9 mouse cellular contexts compared by ENCODE assay signal in genomic region chr16:44357571-44358268, GRCm38 (mm10). TPM values are rescaled to one million over a fixed set of nuclear protein-coding genes. Genes with fewer than 3 reads are reported as not detected.
DNase-seq lines count a peak whose midpoint lies in the region; ATAC-seq lines count a peak whose summit lies in the region.
"Had no signal": no experiment of that assay in that cellular context is flagged by ENCODE, and none has a peak within 500 bp of the region (broad histone marks: within the 10 kb centered on the region; RNA-seq: fewer than 3 reads in every experiment).

No protein-coding gene starts in this region.

- H3K9me3 ChIP-seq in kidney, embryonic 16.5 days (ENCODE audit: low read length), result no peaks in the 10 kb centered on the region
- H3K9me3 ChIP-seq in midbrain, embryonic 13.5 days, result no peaks in the 10 kb centered on the region
- no peaks in the 10 kb centered on the region for H3K9me3 ChIP-seq in forebrain, embryonic 16.5 days (ENCODE audit: control insufficient read depth, low read length)
- H3K9me3 ChIP-seq: neural tube, embryonic 12.5 days had no signal

- H3K27me3 ChIP-seq in kidney, embryonic 16.5 days (ENCODE audit: insufficient read depth, low read length), result no peaks in the 10 kb centered on the region
- no peaks in the 10 kb centered on the region for H3K27me3 ChIP-seq in midbrain, embryonic 13.5 days
- H3K27me3 ChIP-seq in forebrain, embryonic 16.5 days (replicated peaks; ENCODE audit: control insufficient read depth, insufficient read depth, low read length), result no peaks in the 10 kb centered on the region
- H3K27me3 ChIP-seq: neural tube, embryonic 12.5 days had no signal

- H3K27ac ChIP-seq in kidney, embryonic 16.5 days (ENCODE audit: low read length), result no peak overlapping the region
- H3K27ac ChIP-seq in midbrain, embryonic 13.5 days, result no peak overlapping the region
- no peak overlapping the region for H3K27ac ChIP-seq in forebrain, embryonic 16.5 days (ENCODE audit: low read length)
- H3K27ac ChIP-seq: neural tube, embryonic 12.5 days had no signal

- H3K4me2 ChIP-seq in kidney, embryonic 16.5 days (replicated peaks; ENCODE audit: low read depth, low read length), result no peak overlapping the region
- H3K4me2 ChIP-seq in midbrain, embryonic 13.5 days (replicated peaks), result no peak overlapping the region
- no peak overlapping the region for H3K4me2 ChIP-seq in forebrain, embryonic 16.5 days (ENCODE audit: low read length)
- H3K4me2 ChIP-seq: neural tube, embryonic 12.5 days had no signal

- no peak overlapping the region for H3K9ac ChIP-seq in kidney, embryonic 16.5 days (replicated peaks; ENCODE audit: low read length)
- no peak overlapping the region for H3K9ac ChIP-seq in midbrain, embryonic 13.5 days (replicated peaks)
- no peak overlapping the region for H3K9ac ChIP-seq in forebrain, embryonic 16.5 days (replicated peaks; ENCODE audit: low read depth, low read length)
- H3K9ac ChIP-seq: neural tube, embryonic 12.5 days had no signal

- no peak overlapping the region for H3K4me3 ChIP-seq in kidney, embryonic 16.5 days (ENCODE audit: low read length)
- no peak overlapping the region for H3K4me3 ChIP-seq in midbrain, embryonic 13.5 days (replicated peaks)
- H3K4me3 ChIP-seq in forebrain, embryonic 16.5 days (replicated peaks; ENCODE audit: low read length), result no peak overlapping the region
- H3K4me3 ChIP-seq: neural tube, embryonic 12.5 days had no signal

- DNase-seq in retina, postnatal 1 day, result peak; percentile 24
- DNase-seq in retina, embryonic 14.5 days (ENCODE audit: low spot score), result no peak
- peak; percentile 45 to 88 for DNase-seq in heart, adult 18-20 months
- peak; percentile 92 for DNase-seq in naive thymus-derived CD4-positive, alpha-beta T cell, adult 2 months (ENCODE audit: low read depth)
- no peak for DNase-seq in adipocyte (ENCODE audit: low spot score)

- ATAC-seq in kidney, embryonic 16.5 days (ENCODE audit: low FRiP score, low TSS enrichment), result peak; percentile 67; the same call in 1 of the 2 replicates
- no peak for ATAC-seq in midbrain, embryonic 13.5 days
- no peak for ATAC-seq in forebrain, embryonic 16.5 days

- H3K4me1 ChIP-seq in kidney, embryonic 16.5 days (ENCODE audit: insufficient read depth, low read length), result no peaks in the 10 kb centered on the region
- no peaks in the 10 kb centered on the region for H3K4me1 ChIP-seq in midbrain, embryonic 13.5 days (replicated peaks)
- no peaks in the 10 kb centered on the region for H3K4me1 ChIP-seq in forebrain, embryonic 16.5 days (replicated peaks; ENCODE audit: control insufficient read depth, insufficient read depth, low read length)
- H3K4me1 ChIP-seq: neural tube, embryonic 12.5 days had no signal

- peaks cover 10% of the 10 kb centered on the region; the same call in 1 of the 2 replicates for H3K36me3 ChIP-seq in kidney, embryonic 16.5 days (ENCODE audit: insufficient read depth, low read length)
- peaks cover 18% of the 10 kb centered on the region; the same call in 1 of the 2 replicates for H3K36me3 ChIP-seq in midbrain, embryonic 13.5 days
- H3K36me3 ChIP-seq in forebrain, embryonic 16.5 days (ENCODE audit: control insufficient read depth, insufficient read depth), result no peaks in the 10 kb centered on the region

- 73% methylated on average over 4 of the region's 4 CpGs for WGBS in kidney, embryonic 16.5 days
- 74% methylated on average over 4 of the region's 4 CpGs for WGBS in midbrain, embryonic 13.5 days
- WGBS in forebrain, embryonic 16.5 days, result 80% methylated on average over 4 of the region's 4 CpGs

RNA-seq across cellular contexts. Expression of gene Spice1, which starts 10.8 kb away (rescaled TPM):
- 10 to 100 TPM in 1 of 2 experiments, 1 to 10 TPM in 1; 8.5 to 11.4 TPM for total RNA-seq in heart, adult 18-20 months (2021)
- polyA plus RNA-seq in kidney, embryonic 16.5 days (2015; fragmentation: Nextera tagmentation; extraction: Ambion mirVana), result 28.0 and 33.9 TPM in 2 replicates
- 14.9 and 15.5 TPM in 2 replicates for polyA plus RNA-seq in midbrain, embryonic 13.5 days (2015; fragmentation: Nextera tagmentation; extraction: Ambion mirVana)
- polyA plus RNA-seq in forebrain, embryonic 16.5 days (2015; fragmentation: Nextera tagmentation; extraction: Ambion mirVana), result 19.8 and 25.2 TPM in 2 replicates

RNA-seq across cellular contexts. Expression of gene Sidt1, which starts 24.7 kb away (rescaled TPM):
- total RNA-seq in heart, adult 18-20 months (2021), result under 1 TPM; 0.30 to 0.85 TPM
- polyA plus RNA-seq in kidney, embryonic 16.5 days (2015; fragmentation: Nextera tagmentation; extraction: Ambion mirVana), result 0.75 and 0.76 TPM in 2 replicates
- polyA plus RNA-seq in midbrain, embryonic 13.5 days (2015; fragmentation: Nextera tagmentation; extraction: Ambion mirVana), result 3.3 and 3.5 TPM in 2 replicates
- 5.3 and 7.1 TPM in 2 replicates for polyA plus RNA-seq in forebrain, embryonic 16.5 days (2015; fragmentation: Nextera tagmentation; extraction: Ambion mirVana)

RNA-seq across cellular contexts. Expression of gene Cfap44, which starts 36.9 kb away (rescaled TPM):
- total RNA-seq in heart, adult 18-20 months (2021), result under 1 TPM in 1 of 2 experiments, not detected in 1; 0.59 TPM
- polyA plus RNA-seq in kidney, embryonic 16.5 days (2015; fragmentation: Nextera tagmentation; extraction: Ambion mirVana), result 0.54 and 0.74 TPM in 2 replicates
- polyA plus RNA-seq in midbrain, embryonic 13.5 days (2015; fragmentation: Nextera tagmentation; extraction: Ambion mirVana), result 2.9 and 4.2 TPM in 2 replicates
- polyA plus RNA-seq in forebrain, embryonic 16.5 days (2015; fragmentation: Nextera tagmentation; extraction: Ambion mirVana), result 1.9 and 2.9 TPM in 2 replicates

Comparison
In these comparisons a context has a peak if more than half of its experiments do, and no peak if none do; other contexts are left out.
1. DNase-seq: peak in retina, postnatal 1 day (single experiment), heart, adult 18-20 months (2 of 2) and naive thymus-derived CD4-positive, alpha-beta T cell, adult 2 months (single experiment); none in retina, embryonic 14.5 days (single experiment) and adipocyte (single experiment).